Mouse (Mus musculus) olfactory bulb, adult 2 months (tissue): ENCODE data around the gene Fam43a.

Experiments
- CTCF ChIP-seq: fragments of 200-500 bp; IDR thresholded peaks from 2 replicates; pipeline ENCODE4 v1.5.1; 2012; ENCODE audit warnings: low read depth, mild to moderate bottlenecking, low read length, moderate library complexity; ENCODE audit not compliant: insufficient read depth
- POLR2A ChIP-seq: fragments of 200-500 bp; IDR thresholded peaks from 2 replicates; pipeline ENCODE4 v1.6.1; 2012; ENCODE audit warnings: mild to moderate bottlenecking, low read depth, low read length, moderate library complexity; ENCODE audit not compliant: insufficient read depth

GRCm38 (mm10) chr16:30554109-30554508 is 45.4 kb upstream of the Fam43a start:
- TF ChIP-seq CTCF (no peak), POLR2A (no peak)
